Mouse (Mus musculus): ENCODE results near the gene Btg2.

Btg2 gene

DNA sequence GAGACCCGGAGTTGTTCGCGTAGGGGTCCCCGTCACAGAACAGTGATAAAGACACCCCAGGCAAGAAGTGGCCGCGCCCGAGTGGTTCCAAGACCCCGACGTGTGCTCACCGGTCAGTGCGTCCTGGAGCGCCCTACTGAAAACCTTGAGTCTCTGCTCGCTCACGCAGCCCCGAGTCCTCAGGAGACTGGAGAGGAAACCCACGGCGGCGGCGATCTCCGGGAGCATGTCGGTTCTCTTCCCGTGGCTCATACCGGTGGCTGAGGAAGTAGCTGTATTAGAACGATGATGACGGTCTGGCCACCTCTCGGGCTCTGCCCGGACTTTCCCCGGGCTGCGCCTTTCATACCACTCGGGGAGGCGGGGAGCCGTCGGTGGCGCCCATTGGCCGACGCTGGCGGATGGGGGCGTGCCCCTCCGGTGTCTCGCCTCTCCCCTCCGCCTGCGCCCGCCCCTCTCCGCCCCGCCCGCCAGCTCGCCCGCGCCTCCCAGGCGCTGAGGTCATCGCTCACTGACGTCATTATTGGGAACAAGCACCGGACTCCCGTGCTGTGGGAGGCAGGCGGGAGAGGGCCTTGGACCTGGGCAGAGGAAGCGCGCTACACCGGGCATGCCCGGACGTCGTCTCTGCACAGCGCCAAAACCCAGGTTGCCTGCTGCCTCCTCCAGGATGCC, at the start of gene Btg2:
Gene Btg2 (minus strand): TSS at position 319 of the 675 bp plus-strand sequence.
- peak; percentile 96 for DNase-seq

DNA sequence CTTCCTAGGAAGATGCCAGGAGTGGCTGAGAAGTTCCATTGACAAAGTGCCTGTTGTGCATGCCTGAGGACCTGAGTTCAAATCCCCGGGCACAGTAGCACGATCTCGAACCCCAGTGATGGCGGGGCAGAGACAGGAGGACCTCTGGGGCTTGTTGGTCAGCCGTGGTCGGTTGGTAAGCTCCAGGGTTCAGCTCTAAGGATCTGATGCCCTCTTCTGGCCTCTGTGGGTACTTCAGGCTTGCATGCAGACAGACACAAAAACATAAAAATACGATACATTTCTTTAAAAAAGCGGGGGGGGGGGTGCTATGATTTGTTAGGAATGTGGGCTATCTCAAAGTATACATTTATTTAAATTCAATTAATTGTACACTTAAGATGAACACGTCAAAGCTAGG, 43.3 kb upstream of the Btg2 start:
- DNase-seq = no peak

DNA sequence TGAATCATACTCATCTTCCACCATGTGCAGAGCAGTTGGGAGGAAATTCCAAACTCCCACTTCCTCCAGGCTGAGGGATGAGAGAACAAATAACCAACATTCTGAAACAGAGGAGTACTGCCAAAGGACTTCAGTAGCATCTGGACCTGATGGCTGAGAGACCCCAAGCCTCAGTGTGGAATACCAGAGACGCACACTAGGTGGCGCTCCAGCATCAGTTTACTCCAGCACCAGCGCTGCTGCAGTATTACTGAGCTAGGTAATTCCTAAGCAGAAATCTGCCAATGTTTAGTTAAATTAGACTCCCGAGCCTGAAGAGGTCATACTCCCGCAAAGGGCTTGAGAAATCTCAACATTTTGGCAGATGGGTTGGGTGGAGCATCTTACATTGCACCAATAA, 41.3 kb upstream of the Btg2 start:
- DNase-seq = peak; percentile 84

DNA sequence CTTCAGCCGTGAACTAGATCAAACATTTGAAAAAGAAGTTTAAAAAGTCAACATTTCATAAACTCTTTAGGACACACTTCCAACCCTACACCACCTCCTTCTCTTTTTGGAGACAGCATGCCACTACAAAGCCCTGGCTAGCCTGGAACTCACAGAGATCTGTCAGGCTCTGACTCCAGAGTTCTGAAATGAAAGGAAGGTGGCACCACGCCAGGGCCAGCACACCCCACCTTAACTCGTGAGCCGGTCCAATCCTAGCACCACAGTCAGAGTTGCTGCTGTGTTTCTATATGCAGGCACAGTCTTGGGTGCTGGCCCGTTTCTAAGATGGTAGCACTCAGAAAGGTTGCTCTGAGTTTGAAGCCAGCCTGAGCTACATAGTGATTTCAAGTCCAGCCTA, 38.2 kb upstream of the Btg2 start:
- no peak for DNase-seq

DNA sequence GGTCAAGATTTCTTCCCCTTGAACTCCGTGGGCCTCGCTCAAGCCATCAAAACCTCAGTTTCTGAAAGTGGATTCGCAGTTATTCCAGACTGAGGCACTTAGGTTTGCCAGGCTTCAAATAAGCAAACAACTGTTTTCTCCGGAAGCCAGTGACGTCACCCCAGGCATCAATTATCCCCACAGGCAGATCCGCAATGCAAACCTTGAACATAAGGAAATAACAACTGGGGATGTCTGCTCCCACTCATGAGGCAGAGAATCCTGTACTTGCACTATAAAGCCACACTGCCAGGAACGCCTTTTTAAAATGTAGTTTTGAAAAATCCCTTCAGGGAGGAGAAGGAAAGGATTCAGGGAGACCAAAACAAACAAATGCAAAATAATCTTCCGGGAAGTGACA, 36.5 kb upstream of the Btg2 start:
- DNase-seq = peak; percentile 28

DNA sequence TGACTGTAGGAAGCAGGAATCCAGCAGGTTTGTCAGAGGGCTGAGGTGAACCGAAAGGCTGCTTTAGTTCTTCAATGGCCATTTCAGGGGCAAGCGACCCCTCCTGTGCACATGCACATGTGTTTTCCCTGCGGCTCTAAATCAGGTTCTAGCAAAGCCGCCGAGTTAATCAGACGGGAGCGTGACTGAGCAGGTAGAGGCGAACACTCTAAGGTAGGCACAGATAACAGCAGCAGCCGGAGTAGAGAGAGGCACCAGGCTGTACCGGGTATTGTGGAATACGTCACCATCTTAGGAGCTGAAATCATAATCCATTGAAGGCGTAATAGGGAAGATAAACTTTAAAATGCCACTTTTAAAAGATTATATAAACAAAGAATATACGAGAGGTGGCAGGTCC, 35.8 kb upstream of the Btg2 start:
- no peak for DNase-seq

DNA sequence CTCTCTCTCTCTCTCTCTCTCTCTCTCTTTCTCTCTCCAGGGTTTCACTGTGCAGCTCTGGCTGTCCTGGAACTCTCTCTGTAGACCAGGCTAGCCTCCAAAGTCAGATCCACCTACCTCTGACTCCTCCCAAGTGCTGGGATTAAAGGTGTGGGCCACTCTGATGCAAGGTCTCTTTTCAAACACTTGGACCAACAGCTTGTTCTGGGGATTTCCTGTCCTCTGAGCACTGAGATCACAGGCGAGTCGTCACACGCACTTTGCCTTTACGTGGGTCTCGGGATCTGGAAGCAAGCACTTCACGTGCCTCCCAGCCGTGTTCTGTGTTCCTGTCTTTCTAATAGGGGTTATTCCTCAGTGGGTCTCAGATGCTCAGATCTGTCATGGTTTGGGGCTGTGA, 35.1 kb upstream of the Btg2 start:
- no peak for DNase-seq

DNA sequence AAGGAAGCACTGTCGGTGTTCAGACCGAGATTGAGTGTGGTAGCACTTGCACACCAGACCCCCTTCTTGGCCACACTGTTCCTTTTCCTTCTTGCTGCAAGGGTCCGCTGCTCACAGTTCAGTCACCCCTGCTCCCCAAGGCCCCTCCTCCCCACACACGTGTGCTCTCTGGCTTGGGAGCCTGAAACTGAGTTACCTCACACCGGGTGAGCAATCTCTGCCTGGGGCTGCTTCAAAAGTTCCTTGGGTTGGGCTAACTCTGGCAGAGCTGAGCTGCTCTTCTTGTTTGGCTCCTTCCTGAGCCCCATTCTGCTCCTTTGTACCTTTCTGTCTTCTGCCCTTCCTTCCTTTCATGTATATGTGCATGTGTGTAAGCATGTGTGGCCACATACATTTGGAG, 34.6 kb upstream of the Btg2 start:
- DNase-seq = no peak

DNA sequence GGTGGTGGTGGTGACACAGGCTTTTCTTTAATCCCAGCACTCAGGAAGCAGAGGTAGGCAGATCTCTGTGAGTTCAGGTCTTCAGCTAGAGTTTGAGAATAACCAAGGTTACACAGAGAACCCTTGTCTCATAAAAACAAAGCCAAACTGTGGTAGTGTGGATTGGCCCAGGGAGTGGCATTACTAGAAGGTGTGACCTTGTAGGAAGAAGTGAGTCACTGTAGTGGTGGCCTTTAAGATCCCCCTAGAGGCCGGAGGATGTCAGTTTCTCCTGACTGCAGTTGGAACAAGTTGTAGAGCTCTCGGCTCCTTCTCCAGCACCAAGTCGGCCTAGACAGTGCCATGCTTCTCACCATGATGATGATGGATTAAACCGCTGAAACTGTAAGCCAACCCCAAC, 32.1 kb upstream of the Btg2 start, which contains the start of gene Chit1:
Gene Chit1 (plus strand): TSS at position 264 of the 400 bp plus-strand sequence.
- no peak for DNase-seq

DNA sequence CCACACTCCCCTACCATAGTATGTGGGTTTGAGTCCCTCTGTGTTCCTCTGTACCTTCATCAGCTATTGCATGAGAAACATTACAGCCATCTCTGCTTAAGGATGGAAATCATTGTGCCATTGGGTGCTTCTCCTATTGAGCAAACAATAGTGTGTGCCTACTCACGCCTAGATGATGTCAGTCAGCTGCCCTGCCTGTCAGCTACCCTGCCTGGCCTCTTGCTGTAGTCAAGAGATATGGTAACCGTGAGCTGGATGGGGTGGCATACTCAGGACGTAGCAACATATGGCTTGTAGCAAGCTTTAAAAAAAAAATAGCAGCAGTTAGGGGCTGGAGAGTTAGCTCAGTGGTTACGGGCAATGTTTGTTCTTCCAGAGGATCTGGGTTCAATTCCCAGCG, 31.5 kb upstream of the Btg2 start:
- DNase-seq = no peak

DNA sequence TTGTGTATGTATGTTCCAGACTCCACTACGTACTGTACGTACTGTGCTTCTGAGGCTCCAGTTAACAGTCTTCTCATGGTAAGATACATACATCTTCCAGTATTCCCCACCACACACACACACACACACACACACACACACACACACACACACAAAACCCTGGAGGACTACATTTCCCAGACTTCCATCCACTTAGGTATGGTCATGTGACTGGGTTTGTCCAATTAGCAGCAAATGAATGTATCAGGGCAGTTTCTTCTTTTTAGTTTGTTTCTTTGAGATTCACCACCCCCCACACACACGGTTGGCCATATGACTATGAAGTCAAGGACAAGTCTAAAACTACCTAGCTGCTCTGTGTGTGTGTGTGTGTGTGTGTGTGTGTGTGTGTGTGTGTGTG, 31.1 kb upstream of the Btg2 start:
- no peak for DNase-seq

DNA sequence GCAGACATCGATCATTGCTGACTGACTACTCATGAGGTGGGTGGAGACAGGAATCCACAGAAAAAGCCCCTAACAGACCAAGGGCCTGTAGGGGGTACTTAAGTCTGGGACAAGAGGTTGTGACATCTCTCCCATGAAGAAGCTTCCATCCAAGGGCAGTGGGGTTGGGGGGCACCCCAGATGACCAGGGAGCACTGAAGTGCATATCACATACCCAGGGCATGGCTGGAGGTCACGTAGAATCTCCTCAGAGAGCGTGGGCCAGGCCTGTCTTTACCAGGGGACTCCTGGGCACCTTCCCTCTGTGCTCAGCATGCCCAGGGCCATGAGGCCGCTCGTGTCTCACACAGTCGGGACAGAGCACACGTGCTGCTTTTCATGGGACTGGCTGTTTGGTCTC, 28.9 kb upstream of the Btg2 start:
- no peak for DNase-seq

DNA sequence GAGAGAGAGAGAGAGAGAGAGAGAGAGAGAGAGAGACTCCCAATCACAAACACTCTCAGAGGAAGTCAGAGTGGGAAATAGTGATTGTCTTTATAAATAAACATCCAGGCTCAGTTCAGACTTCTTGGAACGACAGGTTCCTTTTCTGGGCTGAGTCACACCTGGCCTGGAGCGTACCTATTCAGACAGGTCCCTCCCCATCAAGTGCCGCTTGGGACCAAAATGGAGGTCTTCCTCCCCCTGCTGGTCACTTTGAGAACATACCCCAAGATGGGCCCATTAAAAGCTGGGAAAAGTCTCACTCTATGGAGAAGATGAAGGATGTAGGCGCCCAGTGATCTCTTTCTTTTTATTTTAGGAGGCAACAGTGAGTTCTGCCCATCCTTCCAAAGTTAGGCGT, 27.8 kb upstream of the Btg2 start:
- peak; percentile 56 for DNase-seq

DNA sequence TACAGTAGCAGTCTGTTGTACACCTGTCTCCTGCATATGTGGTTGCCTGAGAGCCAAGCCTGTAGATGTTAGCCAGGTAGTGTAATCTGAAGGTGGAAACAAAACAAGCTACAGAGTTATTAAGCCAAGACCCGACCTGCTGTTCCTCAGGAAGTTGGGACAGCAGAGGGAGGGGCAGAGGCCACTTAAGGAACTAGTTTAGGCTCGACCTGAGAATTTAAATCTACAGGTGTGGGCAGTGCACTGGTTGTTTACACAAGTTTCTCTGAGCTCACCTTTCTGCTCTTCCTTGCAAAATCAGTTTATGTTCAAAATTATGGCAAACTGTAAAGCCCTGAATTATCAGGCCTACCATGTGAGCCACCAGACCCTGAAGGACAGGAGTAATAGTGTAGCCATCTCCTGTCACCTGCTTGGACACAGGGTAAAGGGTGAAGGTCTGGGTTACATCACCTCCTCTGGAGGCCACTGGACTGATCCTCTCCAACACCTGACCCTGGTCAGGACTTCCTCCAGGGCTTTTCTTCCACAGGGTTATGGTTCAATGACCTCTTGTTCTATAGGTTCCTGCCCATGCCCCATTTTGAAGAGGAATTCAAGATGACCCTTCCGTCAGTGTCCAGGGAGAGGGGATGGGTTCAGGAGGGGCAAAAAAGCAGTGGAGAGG, 27.0 kb upstream of the Btg2 start:
- no peak for DNase-seq

DNA sequence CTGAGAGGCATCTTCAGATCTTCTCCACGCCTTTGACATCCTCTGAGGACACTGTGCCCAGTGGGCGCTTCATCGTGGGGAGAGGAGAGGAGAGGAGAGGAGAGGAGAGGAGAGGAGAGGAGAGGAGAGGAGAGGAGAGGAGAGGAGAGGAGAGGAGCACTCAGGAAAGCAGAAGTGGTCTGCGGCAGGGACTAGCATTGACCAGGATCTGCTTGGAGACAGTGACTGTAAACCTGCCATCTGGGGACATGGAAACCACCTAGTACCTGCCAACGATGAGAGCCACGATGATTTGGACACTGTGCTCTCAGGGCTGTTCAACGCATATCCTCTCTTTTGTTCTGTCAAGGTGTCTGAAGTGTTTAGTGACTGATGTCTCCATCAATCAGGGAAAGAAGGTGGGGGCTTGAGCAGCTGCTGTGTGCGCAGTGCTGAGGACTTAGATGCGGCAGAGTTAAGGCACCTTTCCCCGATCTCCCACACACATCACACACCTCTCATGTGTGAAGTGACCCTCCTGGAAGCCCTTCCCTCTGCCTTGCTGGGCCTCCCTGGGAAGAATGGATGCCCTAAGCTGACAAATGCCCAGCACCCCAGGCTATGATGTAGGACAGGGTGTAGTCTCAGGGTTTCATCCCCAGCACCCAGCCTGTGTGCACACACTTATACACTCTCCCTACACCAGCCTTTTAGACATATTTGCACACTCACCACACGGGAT, 26.3 kb upstream of the Btg2 start:
- DNase-seq = no peak

DNA sequence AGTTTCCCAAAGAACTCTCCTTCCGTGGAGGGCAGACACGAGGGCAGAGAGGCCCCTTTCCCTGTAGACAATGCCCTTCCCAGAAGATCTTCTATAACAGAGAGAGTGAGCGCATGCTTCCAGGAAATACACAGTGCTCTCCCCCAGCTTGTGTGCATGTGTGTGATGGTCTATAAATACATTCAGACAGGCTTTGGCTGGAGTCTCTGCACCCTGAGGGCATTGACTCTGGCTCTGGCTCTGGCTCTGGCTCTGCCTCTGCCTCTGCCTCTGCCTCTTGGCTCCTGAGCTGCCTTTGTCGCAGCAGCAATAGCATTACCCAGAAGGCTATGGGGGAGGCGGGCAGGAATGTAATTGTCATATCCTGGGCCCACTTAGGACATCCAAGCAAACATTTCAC, 24.9 kb upstream of the Btg2 start:
- no peak for DNase-seq

DNA sequence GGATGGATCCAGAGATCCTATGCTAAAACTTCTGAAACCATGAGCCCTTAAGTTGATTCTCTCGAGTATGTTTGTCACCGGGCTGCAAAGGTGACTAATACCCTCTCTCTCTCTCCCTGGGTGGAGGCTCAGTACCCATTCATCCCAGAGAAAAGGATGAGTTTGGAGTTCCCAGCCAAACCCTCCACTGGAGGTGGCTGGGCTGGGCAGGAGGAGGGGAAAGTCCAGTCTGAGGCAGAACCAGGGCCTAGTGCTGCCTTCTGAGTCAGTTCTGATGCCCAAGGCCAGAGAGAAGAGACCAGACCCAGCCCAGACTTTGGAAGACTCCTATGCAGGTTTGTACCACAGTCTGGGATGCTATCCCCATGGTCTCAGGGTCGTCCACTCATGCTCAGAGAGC, 22.7 kb upstream of the Btg2 start:
- no peak for DNase-seq

DNA sequence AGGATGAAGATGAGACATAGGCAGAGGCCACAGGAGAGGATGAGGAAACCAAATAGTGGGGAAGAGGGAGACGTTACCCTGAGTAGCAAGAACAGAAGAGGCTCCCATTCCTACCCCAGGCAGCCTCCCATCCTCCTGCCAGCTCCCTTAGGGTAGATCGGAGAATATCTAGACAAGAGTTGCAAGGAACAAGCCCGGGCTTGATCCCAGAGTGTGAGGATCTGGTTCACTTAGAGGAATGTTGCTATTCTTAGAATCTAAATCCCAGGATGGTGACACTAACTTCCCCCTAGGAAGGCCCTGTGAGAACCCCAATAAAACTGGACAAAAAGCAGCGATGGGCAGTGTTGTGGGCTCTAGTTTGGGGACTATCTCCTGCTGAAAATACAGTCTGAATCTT, 22.0 kb upstream of the Btg2 start:
- no peak for DNase-seq

DNA sequence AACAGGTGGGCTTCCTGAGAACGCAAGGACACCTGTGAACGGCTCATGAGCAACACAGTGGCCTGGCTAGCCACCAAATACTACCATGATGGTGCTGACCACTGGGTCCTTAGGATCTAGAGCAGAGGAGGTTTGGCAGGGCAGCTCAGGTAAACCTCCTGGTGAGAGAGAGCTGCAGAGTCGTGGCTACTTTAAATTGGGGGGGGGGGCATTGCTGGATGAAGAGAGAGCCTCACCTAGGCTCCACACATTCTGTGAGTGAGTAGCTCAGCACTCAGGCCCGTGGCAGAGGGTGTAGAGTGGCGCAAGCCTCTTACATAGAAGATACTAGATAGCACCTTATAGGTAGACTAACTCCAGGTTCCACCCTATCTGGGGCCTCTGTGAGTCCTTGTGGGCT, 21.5 kb upstream of the Btg2 start:
- no peak for DNase-seq

DNA sequence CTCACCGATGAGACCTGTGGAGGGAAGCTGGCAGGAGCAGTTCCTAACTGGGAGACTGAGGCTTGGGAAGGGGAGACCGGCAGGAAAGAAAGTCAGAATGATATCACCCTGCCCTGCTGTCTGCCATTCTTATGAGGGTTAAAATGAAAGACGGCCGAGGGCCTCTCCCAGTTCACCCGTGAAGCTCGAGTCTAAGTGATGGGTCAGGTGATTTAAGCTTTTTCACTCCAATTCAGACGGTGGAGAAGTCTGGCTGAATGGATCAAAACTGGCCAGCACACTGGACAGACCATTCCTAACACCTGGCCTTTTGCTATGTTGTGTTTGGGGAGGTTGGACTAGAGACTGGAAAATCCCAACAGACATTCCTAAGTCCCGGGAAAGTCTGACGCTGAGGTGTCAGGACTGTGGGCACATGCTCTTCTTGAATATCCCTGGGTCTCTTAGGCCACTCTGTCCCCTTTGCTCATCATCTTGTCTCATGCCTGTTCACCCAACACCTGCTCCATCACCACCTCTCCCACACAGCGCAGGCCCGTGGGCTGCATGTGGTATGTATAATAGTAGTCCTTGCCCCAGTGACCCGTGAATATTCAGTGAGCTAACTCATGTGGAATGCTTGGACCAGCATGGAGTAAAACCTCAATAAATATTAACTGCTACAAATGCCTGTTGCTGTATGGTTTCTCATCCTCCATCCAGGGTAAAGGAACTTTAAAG, 20.8 kb upstream of the Btg2 start:
- DNase-seq = no peak

DNA sequence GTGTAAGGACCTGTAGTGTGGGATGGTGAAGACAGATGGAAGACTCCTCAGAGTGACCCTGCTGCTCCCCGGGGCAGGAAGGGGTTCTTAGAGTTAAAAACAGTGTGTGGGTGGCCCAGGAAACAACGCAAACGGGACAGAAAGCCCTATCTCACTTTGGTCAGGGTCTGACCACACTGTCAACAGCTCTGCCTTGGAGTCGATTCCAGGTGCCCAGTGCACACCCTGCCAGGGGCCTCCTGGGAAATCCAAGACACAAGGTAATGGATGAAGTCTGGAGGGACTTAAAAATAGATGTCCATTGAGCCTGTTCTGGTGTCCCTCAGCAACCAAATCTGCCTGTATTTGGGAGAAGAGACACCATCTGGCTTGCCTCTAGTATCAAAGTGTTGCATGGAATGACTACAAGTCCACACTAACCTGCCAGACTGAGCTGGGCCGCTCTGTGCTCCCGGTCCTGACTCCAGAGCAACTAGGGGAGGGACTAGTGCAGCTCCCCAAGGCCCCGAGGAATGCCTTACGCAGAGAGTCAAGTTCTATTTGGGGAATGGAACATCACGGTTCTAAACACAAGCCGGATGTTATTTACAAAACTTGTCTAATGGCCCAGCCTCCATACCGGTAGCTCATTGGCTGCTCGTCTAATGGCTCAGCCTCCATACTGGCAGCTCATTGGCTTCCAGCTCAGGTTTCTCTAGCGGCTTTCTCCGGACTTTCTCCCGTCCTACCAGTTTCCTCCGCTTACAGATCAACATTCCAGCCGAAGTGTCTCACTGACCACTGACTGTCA, 20.0 kb upstream of the Btg2 start:
- peak; percentile 50 for DNase-seq

DNA sequence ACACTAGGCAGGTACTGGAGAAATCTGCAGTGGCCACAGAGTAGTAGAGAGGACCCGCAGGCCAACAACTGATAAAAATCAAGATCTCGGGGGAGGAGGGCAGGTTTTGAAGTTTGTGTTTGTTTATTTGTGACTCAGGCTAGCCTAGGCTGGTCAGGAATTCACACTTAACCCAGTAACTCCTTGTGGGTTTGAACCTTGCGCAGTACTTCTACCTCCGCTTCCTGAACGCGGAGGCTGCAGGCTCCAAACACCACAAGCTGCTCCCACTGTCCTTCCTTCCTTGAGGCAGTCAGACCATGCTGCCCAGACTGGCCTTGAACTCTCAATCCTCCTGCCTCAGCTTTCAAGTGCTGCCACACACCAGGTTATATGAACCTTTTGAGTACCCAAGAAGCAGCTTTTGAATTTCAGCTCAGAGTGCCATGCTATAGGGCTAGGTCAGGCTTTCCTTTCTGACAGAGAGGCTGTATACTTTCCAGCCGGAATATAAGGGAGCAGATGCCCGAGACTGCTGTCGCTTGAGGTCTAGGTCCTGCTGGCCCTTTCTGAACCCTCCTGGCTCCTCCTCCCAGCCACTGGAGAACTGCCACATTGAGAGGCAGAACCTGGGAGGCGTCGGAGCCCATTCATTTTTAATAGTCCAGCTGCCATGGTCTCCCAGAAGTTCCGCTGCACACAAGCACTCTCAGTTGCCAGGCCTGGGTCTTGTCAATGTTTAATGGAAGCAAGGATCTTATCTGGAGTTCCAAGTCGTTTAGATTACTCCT, 19.2 kb upstream of the Btg2 start:
- no peak for DNase-seq

Data from right cerebral cortex, postnatal 25 days (tissue).